Mouse (Mus musculus) kidney, postnatal 25 days (tissue): ENCODE data around the gene Tdpoz3.
"Not testable (repeated sequence)": the region's sequence is repeated elsewhere in the genome, so short reads cannot be mapped to it uniquely, and the experiment has no call there.

Experiments used
- DNase-seq, 2 experiments: peaks; one replicate each; pipeline ENCODE4 v3.0.0; 2021; ENCODE audit warnings: mixed read lengths in 2 of 2

Gene Tdpoz3

DNA sequence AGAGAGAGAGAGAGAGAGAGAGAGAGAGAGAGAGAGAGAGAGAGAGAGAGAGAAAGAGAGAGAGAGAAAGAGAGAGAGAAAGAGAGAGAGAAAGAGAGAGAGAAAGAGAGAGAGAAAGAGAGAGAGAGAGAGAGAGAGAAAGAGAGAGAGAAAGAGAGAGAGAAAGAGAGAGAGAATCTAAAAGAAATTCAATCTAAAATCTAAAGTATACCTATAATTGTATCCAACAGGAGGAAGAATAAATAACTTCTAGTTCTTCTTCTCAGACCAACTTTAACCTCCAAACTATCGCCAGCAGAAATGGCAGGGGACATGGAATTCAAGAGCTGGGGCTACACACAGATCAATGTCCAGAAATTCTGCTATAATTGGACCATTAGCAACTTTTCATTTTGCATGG, at the start of gene Tdpoz3:
TSS of gene Tdpoz3 (plus strand) at position 301 of the 400 bp plus-strand sequence.
- DNase-seq = not testable (repeated sequence)

- DNase-seq = not testable (repeated sequence)
Measured at GRCm38 (mm10) chr3:93796098-93796497, 29.7 kb upstream of the Tdpoz3 start, which contains the start of gene Tdpoz4. Gene Tdpoz4 (plus strand): TSS chr3:93796398.

- DNase-seq = not testable (repeated sequence)
Measured at GRCm38 (mm10) chr3:93813341-93813740, 12.5 kb upstream of the Tdpoz3 start.

- not testable (repeated sequence) for DNase-seq
Measured at GRCm38 (mm10) chr3:93858957-93859356, 33.1 kb downstream of the Tdpoz3 start.

GRCm38 (mm10) chr3:93870635-93871034, 44.8 kb downstream of the Tdpoz3 start:
- DNase-seq = not testable (repeated sequence)
